11 mouse cellular contexts compared by ENCODE assay signal in genomic region chr11:94466333-94466855, GRCm38 (mm10). TPM values are rescaled to one million over a fixed set of nuclear protein-coding genes. Genes with fewer than 3 reads are reported as not detected.
"Had no signal": no experiment of that assay in that cellular context is flagged by ENCODE, and none has a peak within 500 bp of the region (broad histone marks: within the 10 kb centered on the region; RNA-seq: fewer than 3 reads in every experiment).

No protein-coding gene starts in this region.

- ATAC-seq: liver, embryonic 12.5 days had no signal

- H3K36me3 ChIP-seq: liver, embryonic 12.5 days; lung, embryonic 15.5 days had no signal

- H3K9me3 ChIP-seq: liver, embryonic 12.5 days; lung, embryonic 15.5 days; neural tube, embryonic 13.5 days had no signal

- DNase-seq: kidney, adult 18-20 months; kidney, postnatal 10 days; kidney, postnatal 4 days; midbrain, embryonic 14.5 days; thymus, adult 18-20 months; thymus, postnatal 14 days had no signal

- H3K27ac ChIP-seq: layer of hippocampus, adult 2 months; liver, embryonic 12.5 days; lung, embryonic 15.5 days; neural tube, embryonic 13.5 days had no signal

- H3K9ac ChIP-seq: liver, embryonic 12.5 days; lung, embryonic 15.5 days; neural tube, embryonic 13.5 days had no signal

- H3K4me3 ChIP-seq: layer of hippocampus, adult 2 months; liver, embryonic 12.5 days; lung, embryonic 15.5 days; neural tube, embryonic 13.5 days had no signal

- H3K4me2 ChIP-seq: liver, embryonic 12.5 days; lung, embryonic 15.5 days; neural tube, embryonic 13.5 days had no signal

RNA-seq across cellular contexts. Expression of gene Spata20, which starts 19.6 kb away (rescaled TPM):
- polyA plus RNA-seq: liver, embryonic 12.5 days; liver, embryonic 16.5 days had no signal

RNA-seq across cellular contexts. Expression of gene Epn3, which starts 33.4 kb away (rescaled TPM):
- polyA plus RNA-seq: liver, embryonic 12.5 days had no signal

RNA-seq across cellular contexts. Expression of gene Mycbpap, which starts 55.1 kb away (rescaled TPM):
- polyA plus RNA-seq: liver, embryonic 16.5 days had no signal
